Mouse (Mus musculus) heart, postnatal 36 days (tissue): ENCODE data around the gene Cd209f. TPM values are rescaled to one million over a fixed set of nuclear protein-coding genes. Genes with fewer than 3 reads are reported as not detected.
"Not testable (repeated sequence)": the region's sequence is repeated elsewhere in the genome, so short reads cannot be mapped to it uniquely, and the experiment has no call there.

Experiments
- DNase-seq, 2 experiments: peaks; one replicate each; pipeline ENCODE4 v3.0.0; 2021 to 2022
- intact Hi-C: fragments of 180-260 bp; cut with DNase I; formaldehyde crosslinking; loops from one replicate; pipeline ENCODE4 v1.15.1; 2025
- total RNA-seq, 2 experiments: library from RNA; stranded (reverse); gene quantifications; 2 replicates each; pipeline ENCODE4 v1.2.3; 2021

Cd209f gene
- total RNA-seq = under 1 TPM in 1 of 2 experiments, not detected in 1; 0.50 TPM

GRCm38 (mm10) chr8:4105735-4106134, at the start of gene Cd209f:
Gene Cd209f (minus strand): TSS chr8:4105835.
- intact Hi-C loops, DNase-seq: not testable (repeated sequence)

- DNase-seq = no peak
- intact Hi-C loops = no loop called here
Measured at GRCm38 (mm10) chr8:4154878-4155277, 49.2 kb upstream of the Cd209f start.

- intact Hi-C loops = no loop called here
- DNase-seq = no peak
Measured at GRCm38 (mm10) chr8:4147272-4147671, 41.6 kb upstream of the Cd209f start.

GRCm38 (mm10) chr8:4141721-4142120, 36.1 kb upstream of the Cd209f start:
- intact Hi-C loops = loop anchor here (2.0 to 5.0 kb wide), 3 partner anchors 116 to 445 kb away; partner anchors contain the start of gene Ctxn1

GRCm38 (mm10) chr8:4139660-4140646, 34.3 kb upstream of the Cd209f start:
- DNase-seq = peak; percentile 72 to 77

More at GRCm38 (mm10) chr8:4141721-4142120, 36.1 kb upstream of the Cd209f start:
- no peak for DNase-seq

GRCm38 (mm10) chr8:4133798-4134197, 28.2 kb upstream of the Cd209f start, which contains the start of gene Cd209g:
Gene Cd209g (plus strand): TSS chr8:4134098.
- DNase-seq = no peak
- intact Hi-C loops = no loop called here

More at GRCm38 (mm10) chr8:4139660-4140646, 34.3 kb upstream of the Cd209f start:
- intact Hi-C loops = loop anchor here (5.0 kb wide), 2 partner anchors 117 to 232 kb away; partner anchors contain the start of gene Ctxn1

- DNase-seq, intact Hi-C loops: not testable (repeated sequence)
Measured at GRCm38 (mm10) chr8:4088514-4088913, 17.1 kb downstream of the Cd209f start.

- intact Hi-C loops = not testable (repeated sequence)
- peak; percentile 10 to 22 for DNase-seq
Measured at GRCm38 (mm10) chr8:4087180-4087722, 18.4 kb downstream of the Cd209f start.

Other genes starting within 250 kb of the Cd209f start
- gene Cd209d, start 227.3 kb downstream of the Cd209f start, total RNA-seq = not detected
- gene Cd209b, start 179.0 kb downstream of the Cd209f start, total RNA-seq = under 1 TPM; 0.24 to 0.50 TPM
- under 1 TPM in 1 of 2 experiments, not detected in 1; 0.41 TPM for gene Cd209c, start 151.1 kb downstream of the Cd209f start, total RNA-seq
- gene Cd209g, start 28.3 kb upstream of the Cd209f start, total RNA-seq = not detected
- gene Evi5l, start 60.7 kb upstream of the Cd209f start, total RNA-seq = 10 to 100 TPM; 20.3 to 26.9 TPM
- gene Prr36, start 111.6 kb upstream of the Cd209f start, total RNA-seq = not detected
- gene Lrrc8e, start 121.0 kb upstream of the Cd209f start, total RNA-seq = under 1 TPM; 0.24 to 0.67 TPM
- 10 to 100 TPM; 79.7 to 80.8 TPM for gene Map2k7, start 132.9 kb upstream of the Cd209f start, total RNA-seq
- under 1 TPM in 1 of 2 experiments, not detected in 1; 0.44 TPM for gene Gm49320, start 133.0 kb upstream of the Cd209f start, total RNA-seq
- gene Tgfbr3l, start 142.4 kb upstream of the Cd209f start, total RNA-seq = 1 to 10 TPM; 2.5 to 3.9 TPM
- 10 to 100 TPM; 15.6 to 16.4 TPM for gene Snapc2, start 147.2 kb upstream of the Cd209f start, total RNA-seq
- gene Ctxn1, start 153.4 kb upstream of the Cd209f start, total RNA-seq = under 1 TPM; 0.57 to 0.97 TPM
- 100 to 1,000 TPM; 107 to 126 TPM for gene Timm44, start 170.1 kb upstream of the Cd209f start, total RNA-seq
- 1 to 10 TPM; 3.4 to 4.2 TPM for gene Ccl25, start 219.4 kb upstream of the Cd209f start, total RNA-seq
- gene Elavl1, start 219.6 kb upstream of the Cd209f start, total RNA-seq = 10 to 100 TPM; 50.2 to 52.8 TPM